Mouse (Mus musculus) B cell, adult 62 days (primary cell): ENCODE results near the gene Olfr1129. TPM values are rescaled to one million over a fixed set of nuclear protein-coding genes. Genes with fewer than 3 reads are reported as not detected.

Experiments used
- total RNA-seq: library from RNA; stranded (reverse); gene quantifications from 4 replicates; pipeline ENCODE4 v1.2.4, GENCODE M21; 2023

Olfr1129 gene
- total RNA-seq = not detected in 4 replicates

DNA sequence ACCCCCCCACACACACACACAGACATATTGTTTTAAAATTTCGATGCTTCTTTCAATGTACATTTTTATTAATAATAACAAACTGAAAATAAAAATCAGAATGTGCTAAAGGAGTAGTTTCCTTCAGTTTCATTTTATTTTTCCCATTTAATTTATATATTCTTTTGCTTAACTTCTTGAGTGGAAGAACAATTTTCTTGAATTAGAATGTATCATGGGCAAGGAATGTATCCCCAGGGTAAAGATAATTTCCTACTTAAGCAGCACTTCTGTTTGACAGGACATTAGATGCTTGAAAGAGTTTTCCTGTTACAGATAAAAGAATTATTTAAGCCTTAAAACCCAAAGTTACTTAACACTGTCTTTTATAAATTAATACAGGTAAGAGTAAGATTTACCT, at the start of gene Olfr1129:
Gene Olfr1129 (plus strand): TSS at position 301 of the 400 bp plus-strand sequence.

DNA sequence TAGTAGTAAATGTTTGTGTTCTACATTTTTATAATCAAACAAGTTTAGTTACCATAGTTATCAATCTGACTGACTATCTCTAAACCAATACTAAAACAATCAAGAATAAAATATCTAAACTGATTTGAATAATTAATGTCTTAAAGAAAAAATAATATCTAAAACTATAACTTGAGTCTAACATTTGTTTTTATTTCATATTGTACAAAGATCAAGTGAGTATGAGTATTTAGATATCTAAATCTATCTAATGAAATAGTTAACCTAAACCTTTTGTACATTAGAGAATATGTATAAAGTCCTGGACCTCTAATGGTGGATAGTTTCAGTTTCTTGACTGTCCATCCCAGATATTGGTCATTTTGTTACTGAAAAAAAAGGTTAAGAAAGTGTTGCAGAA, 42.2 kb upstream of the Olfr1129 start, which contains the start of gene Olfr153:
Gene Olfr153 (plus strand): TSS at position 301 of the 400 bp plus-strand sequence.

DNA sequence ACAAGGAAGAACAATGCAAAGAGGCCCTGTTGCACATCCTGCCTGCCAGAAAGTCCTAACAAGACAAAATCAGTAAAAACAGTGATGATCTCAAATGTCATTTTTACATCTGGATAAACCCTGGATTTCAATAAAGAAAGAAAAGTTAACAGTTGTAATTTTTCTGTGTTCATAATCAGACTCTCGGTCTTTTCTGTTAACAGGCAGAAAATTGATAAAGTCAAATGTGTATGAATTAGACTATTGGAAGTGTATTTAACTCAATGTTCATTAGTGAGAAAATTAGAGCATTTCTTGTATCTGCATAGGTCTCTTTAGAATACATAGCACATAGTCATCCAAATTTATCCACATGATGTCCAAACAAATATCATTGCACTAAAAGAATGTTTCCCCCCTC, 28.3 kb upstream of the Olfr1129 start, which contains the start of gene Olfr1128:
Gene Olfr1128 (minus strand): TSS at position 101 of the 400 bp plus-strand sequence.

DNA sequence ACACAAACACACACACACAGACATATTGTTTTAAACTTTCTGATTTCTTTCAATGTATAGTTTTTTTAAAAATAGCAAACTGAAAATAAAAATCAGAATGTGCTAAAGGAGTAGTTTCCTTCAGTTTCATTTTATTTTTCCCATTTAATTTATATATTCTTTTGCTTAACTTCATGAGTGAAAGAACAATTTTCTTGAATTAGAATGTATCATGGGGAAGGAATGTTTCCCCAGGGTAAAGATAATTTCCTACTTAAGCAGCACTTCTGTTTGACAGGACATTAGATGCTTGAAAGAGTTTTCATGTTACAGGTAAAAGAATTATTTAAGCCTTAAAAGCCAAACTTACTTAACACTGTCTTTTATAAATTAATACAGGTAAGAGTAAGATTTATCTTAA, 32.2 kb downstream of the Olfr1129 start, which contains the start of gene Olfr1130:
Gene Olfr1130 (plus strand): TSS at position 301 of the 400 bp plus-strand sequence.

DNA sequence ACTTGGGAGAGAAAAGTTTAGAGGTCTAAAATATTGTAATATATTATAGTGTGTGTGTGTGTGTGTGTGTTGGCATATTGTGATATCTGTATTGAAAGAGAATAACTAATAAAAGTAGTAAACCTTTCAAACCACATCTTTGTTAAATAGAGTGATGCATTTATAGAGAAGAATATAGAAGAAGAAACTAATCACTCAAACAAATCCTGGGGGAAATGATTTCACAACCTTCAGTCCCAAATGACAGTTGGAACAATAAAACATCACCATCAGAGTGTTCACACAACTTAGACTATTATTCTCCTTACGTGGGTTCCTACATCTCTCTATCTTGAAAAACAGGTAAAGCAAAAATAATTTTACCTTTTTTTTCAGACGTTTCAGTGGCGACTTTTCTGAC, 53.1 kb downstream of the Olfr1129 start, which contains the start of gene Olfr1131:
Gene Olfr1131 (plus strand): TSS at position 301 of the 400 bp plus-strand sequence.

Other genes with a start within 250 kb of the Olfr1129 start
- not detected in 4 replicates for gene Olfr1120, start 219.1 kb upstream of the Olfr1129 start, total RNA-seq
- not detected in 4 replicates for gene Olfr1121, start 204.0 kb upstream of the Olfr1129 start, total RNA-seq
- gene Olfr1122, start 188.1 kb upstream of the Olfr1129 start, total RNA-seq = 0.15 to 0.26 TPM in 2 of 4 replicates, not detected in the others
- gene Olfr1123, start 157.3 kb upstream of the Olfr1129 start, total RNA-seq = not detected in 4 replicates
- not detected in 4 replicates for gene Olfr1124, start 143.6 kb upstream of the Olfr1129 start, total RNA-seq
- gene Olfr1126, start 119.9 kb upstream of the Olfr1129 start, total RNA-seq = not detected in 4 replicates
- gene Pramel7, start 76.8 kb upstream of the Olfr1129 start, total RNA-seq = not detected in 4 replicates
- gene Pramel6, start 67.3 kb upstream of the Olfr1129 start, total RNA-seq = not detected in 4 replicates
- gene Olfr153, start 42.1 kb upstream of the Olfr1129 start, total RNA-seq = not detected in 4 replicates
- gene Olfr1128, start 28.4 kb upstream of the Olfr1129 start, total RNA-seq = not detected in 4 replicates
- not detected in 4 replicates for gene Olfr1130, start 32.3 kb downstream of the Olfr1129 start, total RNA-seq
- gene Olfr1131, start 53.2 kb downstream of the Olfr1129 start, total RNA-seq = not detected in 4 replicates
- gene Olfr1132, start 63.6 kb downstream of the Olfr1129 start, total RNA-seq = not detected in 4 replicates
- not detected in 4 replicates for gene Olfr1133, start 73.5 kb downstream of the Olfr1129 start, total RNA-seq
- gene Olfr1134, start 84.6 kb downstream of the Olfr1129 start, total RNA-seq = not detected in 4 replicates
- not detected in 4 replicates for gene Olfr1135, start 99.8 kb downstream of the Olfr1129 start, total RNA-seq
- gene Olfr1136, start 120.0 kb downstream of the Olfr1129 start, total RNA-seq = not detected in 4 replicates
- gene Olfr1137, start 139.3 kb downstream of the Olfr1129 start, total RNA-seq = not detected in 4 replicates
- gene Olfr1138, start 166.1 kb downstream of the Olfr1129 start, total RNA-seq = not detected in 4 replicates
- gene Olfr1140, start 169.8 kb downstream of the Olfr1129 start, total RNA-seq = not detected in 4 replicates
- gene Olfr1141, start 180.1 kb downstream of the Olfr1129 start, total RNA-seq = not detected in 4 replicates
- gene Olfr152, start 205.6 kb downstream of the Olfr1129 start, total RNA-seq = not detected in 4 replicates
- not detected in 4 replicates for gene Olfr1143, start 226.7 kb downstream of the Olfr1129 start, total RNA-seq
- gene Olfr1145, start 235.9 kb downstream of the Olfr1129 start, total RNA-seq = not detected in 4 replicates